Mouse (Mus musculus): ENCODE data around the gene Rpl19. TPM values are rescaled to one million over a fixed set of nuclear protein-coding genes. Genes with fewer than 3 reads are reported as not detected.
A peak's percentile ranks its signal among the peaks of the same experiment; 100 is the strongest.

Rpl19 gene
- polyA plus RNA-seq, 1 experiment from 2014 or later, result 926 TPM

DNA sequence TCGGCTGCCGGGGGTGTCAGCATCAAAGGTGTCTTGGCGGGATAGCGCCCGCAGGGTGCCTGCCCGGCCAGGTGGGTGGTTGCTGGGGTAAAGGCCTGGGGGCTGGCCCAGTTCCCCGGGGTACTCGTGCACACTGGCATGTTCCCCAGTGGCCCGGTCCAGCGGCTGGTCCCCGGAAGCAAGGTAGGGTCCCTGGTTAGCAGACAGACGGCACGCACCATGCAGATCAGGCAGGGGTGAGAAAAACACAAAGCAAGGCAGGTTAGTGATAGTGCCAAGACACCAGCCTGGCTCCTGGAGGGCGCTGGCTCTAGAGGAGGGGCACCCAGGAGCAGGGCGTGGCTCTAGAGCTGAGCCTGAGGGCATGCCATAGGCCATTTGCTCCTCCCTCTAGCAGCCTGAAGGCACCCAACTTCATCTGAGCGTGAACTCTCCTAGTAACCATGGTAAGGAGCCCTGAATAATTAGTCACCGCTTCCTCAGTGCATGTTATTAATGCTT is 23.3 kb upstream of the Rpl19 start:
- no peaks in the 10 kb centered on the region for H3K9me3 ChIP-seq (ENCODE audit: control insufficient read depth, low read length)
- no peaks in the 10 kb centered on the region for H3K4me1 ChIP-seq (ENCODE audit: control insufficient read depth, insufficient read depth, low read length)
- 26% methylated on average over 17 of the region's 17 CpGs for WGBS
- ATAC-seq (ENCODE audit: insufficient read depth, low FRiP score, low TSS enrichment) (0 out of 2 replicates have a peak, but pooled peaks have one; percentile 45), DNase-seq (ENCODE audit: low spot score) (no peak)
- H3K36me3 ChIP-seq (ENCODE audit: control insufficient read depth, insufficient read depth, low read length), result peaks cover 6% of the 10 kb centered on the region; the same call in 1 of the 2 replicates
- H3K27me3 ChIP-seq (ENCODE audit: control insufficient read depth, insufficient read depth, low read length), result peaks cover 3% of the 10 kb centered on the region; the same call in 1 of the 2 replicates
- no peak overlapping the region; the same call in 1 of the 2 replicates for H3K9ac ChIP-seq (ENCODE audit: low read length)
- H3K4me2 ChIP-seq (ENCODE audit: low read depth), result peak overlapping the region; percentile 24
- H3K4me3 ChIP-seq (ENCODE audit: low read depth, low read length), result no peak overlapping the region
- no peak overlapping the region for H3K27ac ChIP-seq (ENCODE audit: low read depth, low read length)

DNA sequence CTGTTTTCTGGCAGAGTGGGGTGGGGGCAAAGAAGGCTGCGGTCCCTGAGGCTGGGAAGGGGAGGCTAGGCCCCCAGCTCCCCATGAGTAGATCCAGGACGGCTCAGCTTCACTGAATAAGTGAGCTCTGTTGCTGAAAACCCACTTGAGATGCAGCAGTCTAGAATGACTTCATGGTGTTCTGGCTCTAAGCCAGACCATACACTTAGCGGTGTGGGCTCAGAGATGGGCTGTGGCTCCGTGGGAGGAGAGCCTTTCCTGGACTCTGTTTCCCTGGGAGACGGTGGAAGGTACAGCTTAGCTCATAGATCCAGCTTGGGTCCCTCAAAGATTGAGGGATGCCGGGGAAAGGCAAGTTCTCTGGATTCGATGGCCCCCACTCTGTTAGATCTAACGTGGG is 22.3 kb upstream of the Rpl19 start:
- no peak for DNase-seq (ENCODE audit: low spot score)
- Histone ChIP-seq H3K27ac (ENCODE audit: low read depth, low read length) (no peak overlapping the region), H3K9me3 (ENCODE audit: control insufficient read depth, low read length) (no peaks in the 10 kb centered on the region), H3K4me1 (ENCODE audit: control insufficient read depth, insufficient read depth, low read length) (no peaks in the 10 kb centered on the region), H3K27me3 (ENCODE audit: control insufficient read depth, insufficient read depth, low read length) (peaks cover 3% of the 10 kb centered on the region; the same call in 1 of the 2 replicates), H3K4me3 (ENCODE audit: low read depth, low read length) (no peak overlapping the region), H3K4me2 (ENCODE audit: low read depth) (no peak overlapping the region), H3K9ac (ENCODE audit: low read length) (no peak overlapping the region), H3K36me3 (ENCODE audit: control insufficient read depth, insufficient read depth, low read length) (peaks cover 6% of the 10 kb centered on the region; the same call in 1 of the 2 replicates)
- no peak for ATAC-seq (ENCODE audit: insufficient read depth, low FRiP score, low TSS enrichment)
- 90% methylated on average over 8 of the region's 8 CpGs for WGBS

DNA sequence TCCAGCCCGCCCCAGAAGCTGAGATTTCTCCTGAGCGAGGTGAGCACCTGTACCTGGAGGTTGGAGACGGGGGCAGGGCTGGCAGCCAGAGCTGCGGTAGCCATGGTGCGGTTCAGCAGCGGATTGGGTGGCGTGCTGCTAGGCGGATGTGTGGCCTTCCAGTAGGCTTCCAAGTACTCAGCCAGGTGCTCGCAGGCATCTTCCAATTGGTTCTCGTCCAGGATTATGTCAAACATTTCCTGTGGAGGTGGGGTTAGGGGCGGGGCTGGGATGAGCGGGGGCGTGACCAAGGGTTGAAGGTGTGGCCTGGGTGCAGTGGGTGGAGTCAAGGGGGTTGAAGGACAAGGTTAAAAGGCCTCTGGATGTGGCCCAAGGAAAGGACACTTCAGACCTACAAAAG is 21.4 kb upstream of the Rpl19 start:
- Histone ChIP-seq H3K27ac (ENCODE audit: low read depth, low read length) (no peak overlapping the region), H3K9me3 (ENCODE audit: control insufficient read depth, low read length) (no peaks in the 10 kb centered on the region), H3K36me3 (ENCODE audit: control insufficient read depth, insufficient read depth, low read length) (peaks cover 6% of the 10 kb centered on the region; the same call in 1 of the 2 replicates), H3K4me3 (ENCODE audit: low read depth, low read length) (no peak overlapping the region), H3K27me3 (ENCODE audit: control insufficient read depth, insufficient read depth, low read length) (peaks cover 3% of the 10 kb centered on the region; the same call in 1 of the 2 replicates), H3K4me1 (ENCODE audit: control insufficient read depth, insufficient read depth, low read length) (no peaks in the 10 kb centered on the region), H3K4me2 (ENCODE audit: low read depth) (no peak overlapping the region), H3K9ac (ENCODE audit: low read length) (no peak overlapping the region)
- ATAC-seq (ENCODE audit: insufficient read depth, low FRiP score, low TSS enrichment) (no peak), DNase-seq (ENCODE audit: low spot score) (no peak)
- 49% methylated on average over 13 of the region's 13 CpGs for WGBS

DNA sequence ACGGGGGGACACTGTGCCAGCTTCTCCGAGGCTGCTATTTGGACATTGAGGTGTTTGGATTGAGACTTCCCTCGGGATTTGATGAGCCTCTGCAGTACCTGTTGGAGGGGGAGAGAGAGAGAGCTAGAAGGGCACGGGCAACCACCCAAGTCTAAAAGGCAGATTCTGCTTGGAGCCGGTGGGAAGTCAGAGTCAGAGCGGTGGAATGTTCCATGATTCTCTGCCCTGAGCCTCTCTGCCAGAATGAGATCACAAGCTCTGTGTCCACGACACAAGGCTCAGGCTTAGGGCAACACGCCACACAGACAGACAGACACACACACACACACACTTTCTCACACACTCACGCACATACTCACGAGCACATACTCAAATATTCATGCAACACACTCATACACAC is 20.8 kb upstream of the Rpl19 start:
- ATAC-seq (ENCODE audit: insufficient read depth, low FRiP score, low TSS enrichment) (no peak), DNase-seq (ENCODE audit: low spot score) (no peak)
- Histone ChIP-seq H3K9me3 (ENCODE audit: control insufficient read depth, low read length) (no peaks in the 10 kb centered on the region), H3K27me3 (ENCODE audit: control insufficient read depth, insufficient read depth, low read length) (peaks cover 3% of the 10 kb centered on the region; the same call in 1 of the 2 replicates), H3K36me3 (ENCODE audit: control insufficient read depth, insufficient read depth, low read length) (peaks cover 6% of the 10 kb centered on the region; the same call in 1 of the 2 replicates), H3K4me1 (ENCODE audit: control insufficient read depth, insufficient read depth, low read length) (no peaks in the 10 kb centered on the region), H3K4me3 (ENCODE audit: low read depth, low read length) (no peak overlapping the region), H3K4me2 (ENCODE audit: low read depth) (no peak overlapping the region), H3K9ac (ENCODE audit: low read length) (no peak overlapping the region), H3K27ac (ENCODE audit: low read depth, low read length) (no peak overlapping the region)
- 87% methylated on average over 10 of the region's 10 CpGs for WGBS

DNA sequence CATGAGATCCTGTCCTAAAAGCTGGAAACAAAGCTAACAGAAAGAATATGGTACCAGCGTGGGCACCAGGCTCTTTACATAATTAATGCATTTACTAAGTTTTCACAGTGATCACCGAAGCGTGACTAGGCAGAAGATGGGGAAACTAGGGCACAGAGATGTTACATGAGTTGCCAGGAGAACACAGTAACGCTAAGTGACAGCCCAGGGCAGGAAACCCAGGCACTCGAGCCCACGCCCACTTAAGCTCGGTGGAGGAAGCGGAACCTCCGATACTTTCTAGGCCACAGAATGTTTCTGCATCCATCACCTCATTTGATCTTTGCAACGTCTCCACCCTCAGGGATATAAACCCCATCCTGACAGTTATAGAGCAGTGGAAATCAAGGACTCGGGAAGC is 18.4 kb upstream of the Rpl19 start:
- Histone ChIP-seq H3K27me3 (ENCODE audit: control insufficient read depth, insufficient read depth, low read length) (no peaks in the 10 kb centered on the region; the same call in 1 of the 2 replicates), H3K9ac (ENCODE audit: low read length) (no peak overlapping the region), H3K27ac (ENCODE audit: low read depth, low read length) (no peak overlapping the region), H3K4me2 (ENCODE audit: low read depth) (no peak overlapping the region), H3K4me1 (ENCODE audit: control insufficient read depth, insufficient read depth, low read length) (no peaks in the 10 kb centered on the region), H3K4me3 (ENCODE audit: low read depth, low read length) (no peak overlapping the region), H3K36me3 (ENCODE audit: control insufficient read depth, insufficient read depth, low read length) (peaks cover 6% of the 10 kb centered on the region; the same call in 1 of the 2 replicates), H3K9me3 (ENCODE audit: control insufficient read depth, low read length) (no peaks in the 10 kb centered on the region)
- DNase-seq (ENCODE audit: low spot score), result no peak
- no peak for ATAC-seq (ENCODE audit: insufficient read depth, low FRiP score, low TSS enrichment)
- WGBS, result 85% methylated on average over 11 of the region's 11 CpGs

DNA sequence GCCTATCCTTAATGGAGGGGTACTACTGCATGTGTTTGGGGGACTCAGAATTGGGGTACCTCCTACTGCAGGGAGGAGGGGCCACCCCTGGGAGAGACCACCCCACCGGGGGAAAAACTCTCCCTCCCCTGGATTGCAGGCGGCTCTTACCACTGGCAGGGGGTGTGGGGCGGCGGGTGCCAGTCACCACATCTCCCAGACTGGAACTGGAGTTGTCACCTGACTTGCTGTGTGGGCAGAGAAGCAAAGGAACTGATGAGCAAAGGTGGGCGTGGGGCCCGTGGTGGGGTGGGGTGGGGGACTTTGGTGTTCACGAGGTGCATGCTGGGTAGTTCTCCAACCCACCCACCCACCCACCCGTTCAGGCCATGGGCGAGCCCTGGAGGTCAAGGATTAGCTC is 14.8 kb upstream of the Rpl19 start:
- no peak overlapping the region for H3K27ac ChIP-seq (ENCODE audit: low read depth, low read length)
- no peaks in the 10 kb centered on the region; the same call in 1 of the 2 replicates for H3K36me3 ChIP-seq (ENCODE audit: control insufficient read depth, insufficient read depth, low read length)
- no peak overlapping the region for H3K4me2 ChIP-seq (ENCODE audit: low read depth)
- H3K4me1 ChIP-seq (ENCODE audit: control insufficient read depth, insufficient read depth, low read length), result no peaks in the 10 kb centered on the region
- no peak overlapping the region for H3K9ac ChIP-seq (ENCODE audit: low read length)
- H3K27me3 ChIP-seq (ENCODE audit: control insufficient read depth, insufficient read depth, low read length), result no peaks in the 10 kb centered on the region
- no peak overlapping the region for H3K4me3 ChIP-seq (ENCODE audit: low read depth, low read length)
- ATAC-seq (ENCODE audit: insufficient read depth, low FRiP score, low TSS enrichment) (no peak), DNase-seq (ENCODE audit: low spot score) (no peak)
- H3K9me3 ChIP-seq (ENCODE audit: control insufficient read depth, low read length), result no peaks in the 10 kb centered on the region
- WGBS, result 75% methylated on average over 9 of the region's 9 CpGs

DNA sequence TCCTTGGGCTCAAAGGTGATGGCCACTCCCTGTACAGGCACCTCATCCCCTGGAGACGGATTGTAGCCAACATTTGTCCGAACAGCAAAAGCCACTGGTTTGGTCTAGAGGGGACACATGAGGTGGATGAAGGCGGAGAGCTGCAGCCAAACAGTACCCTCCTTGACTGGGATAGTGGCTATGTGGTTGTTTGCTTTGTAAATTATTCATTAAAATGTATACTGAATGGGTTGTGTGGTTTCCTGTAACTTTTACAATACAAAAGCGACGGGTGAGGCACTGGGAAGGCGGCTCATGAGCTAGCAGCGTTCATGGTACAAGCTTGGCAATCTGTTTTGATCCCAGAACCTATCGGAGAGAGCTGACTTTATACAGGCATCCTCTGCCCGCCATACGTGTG is 13.7 kb upstream of the Rpl19 start:
- Histone ChIP-seq H3K4me3 (ENCODE audit: low read depth, low read length) (no peak overlapping the region), H3K27me3 (ENCODE audit: control insufficient read depth, insufficient read depth, low read length) (no peaks in the 10 kb centered on the region), H3K36me3 (ENCODE audit: control insufficient read depth, insufficient read depth, low read length) (peaks cover 2% of the 10 kb centered on the region; the same call in 1 of the 2 replicates), H3K4me1 (ENCODE audit: control insufficient read depth, insufficient read depth, low read length) (no peaks in the 10 kb centered on the region), H3K9ac (ENCODE audit: low read length) (no peak overlapping the region), H3K9me3 (ENCODE audit: control insufficient read depth, low read length) (no peaks in the 10 kb centered on the region), H3K27ac (ENCODE audit: low read depth, low read length) (no peak overlapping the region), H3K4me2 (ENCODE audit: low read depth) (no peak overlapping the region)
- ATAC-seq (ENCODE audit: insufficient read depth, low FRiP score, low TSS enrichment), result no peak
- WGBS, result 77% methylated on average over 10 of the region's 10 CpGs
- no peak for DNase-seq (ENCODE audit: low spot score)

DNA sequence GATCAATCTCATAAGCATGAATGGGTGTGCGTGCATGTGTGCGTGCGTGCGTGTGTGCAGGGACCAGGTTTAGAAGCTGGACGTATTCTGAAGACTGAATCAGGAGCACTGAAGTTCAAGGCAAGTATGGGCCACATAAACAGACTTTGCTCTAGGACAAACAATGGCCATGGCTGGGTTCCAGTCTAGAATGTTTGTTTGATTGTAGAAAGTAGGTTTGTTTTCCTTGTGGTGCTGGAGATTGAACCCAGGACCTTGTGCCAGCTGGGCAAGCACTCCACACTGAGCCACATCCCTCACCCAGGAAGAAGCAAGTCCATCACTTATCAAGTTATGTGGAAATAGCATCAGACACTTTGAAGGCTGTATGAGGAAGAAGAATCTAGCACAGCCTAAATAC is 10.3 kb upstream of the Rpl19 start:
- peaks cover 2% of the 10 kb centered on the region; the same call in 1 of the 2 replicates for H3K36me3 ChIP-seq (ENCODE audit: control insufficient read depth, insufficient read depth, low read length)
- H3K9me3 ChIP-seq (ENCODE audit: control insufficient read depth, low read length), result no peaks in the 10 kb centered on the region
- no peak overlapping the region for H3K4me3 ChIP-seq (ENCODE audit: low read depth, low read length)
- no peak overlapping the region for H3K27ac ChIP-seq (ENCODE audit: low read depth, low read length)
- peaks cover 11% of the 10 kb centered on the region; the same call in 1 of the 2 replicates for H3K4me1 ChIP-seq (ENCODE audit: control insufficient read depth, insufficient read depth, low read length)
- H3K4me2 ChIP-seq (ENCODE audit: low read depth), result no peak overlapping the region
- no peak for ATAC-seq (ENCODE audit: insufficient read depth, low FRiP score, low TSS enrichment)
- H3K9ac ChIP-seq (ENCODE audit: low read length), result no peak overlapping the region
- over 99% methylated on average over 5 of the region's 5 CpGs for WGBS
- no peaks in the 10 kb centered on the region for H3K27me3 ChIP-seq (ENCODE audit: control insufficient read depth, insufficient read depth, low read length)
- no peak for DNase-seq (ENCODE audit: low spot score)

DNA sequence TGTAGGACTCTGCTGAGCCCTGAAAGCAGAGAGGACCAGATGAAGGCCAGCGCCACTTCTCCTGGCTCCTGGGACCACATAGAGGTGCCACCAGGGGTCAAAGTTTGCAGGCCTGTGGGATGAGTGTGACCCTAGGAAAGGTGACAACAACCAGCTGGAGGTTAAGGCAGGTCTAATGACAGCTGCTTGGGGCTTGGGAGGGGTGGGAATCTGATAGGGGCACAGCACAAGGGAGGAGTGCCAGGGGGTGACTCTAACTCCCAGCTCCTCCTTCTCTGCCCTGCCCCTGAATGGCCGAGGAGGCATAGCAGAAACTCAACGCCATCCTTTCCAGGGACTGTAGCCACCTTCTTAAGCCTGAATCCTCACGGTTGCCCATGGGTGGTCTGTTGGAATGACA is 9.7 kb upstream of the Rpl19 start:
- Histone ChIP-seq H3K27ac (ENCODE audit: low read depth, low read length) (no peak overlapping the region), H3K4me3 (ENCODE audit: low read depth, low read length) (no peak overlapping the region), H3K36me3 (ENCODE audit: control insufficient read depth, insufficient read depth, low read length) (peaks cover 2% of the 10 kb centered on the region; the same call in 1 of the 2 replicates), H3K27me3 (ENCODE audit: control insufficient read depth, insufficient read depth, low read length) (no peaks in the 10 kb centered on the region), H3K4me2 (ENCODE audit: low read depth) (no peak overlapping the region), H3K4me1 (ENCODE audit: control insufficient read depth, insufficient read depth, low read length) (peaks cover 16% of the 10 kb centered on the region; the same call in 1 of the 2 replicates), H3K9ac (ENCODE audit: low read length) (no peak overlapping the region), H3K9me3 (ENCODE audit: control insufficient read depth, low read length) (no peaks in the 10 kb centered on the region)
- ATAC-seq (ENCODE audit: insufficient read depth, low FRiP score, low TSS enrichment) (no peak), DNase-seq (ENCODE audit: low spot score) (no peak)
- 71% methylated on average over 4 of the region's 4 CpGs for WGBS
